ENCODE assay signal across 8 mouse cellular contexts in the genomic region with DNA sequence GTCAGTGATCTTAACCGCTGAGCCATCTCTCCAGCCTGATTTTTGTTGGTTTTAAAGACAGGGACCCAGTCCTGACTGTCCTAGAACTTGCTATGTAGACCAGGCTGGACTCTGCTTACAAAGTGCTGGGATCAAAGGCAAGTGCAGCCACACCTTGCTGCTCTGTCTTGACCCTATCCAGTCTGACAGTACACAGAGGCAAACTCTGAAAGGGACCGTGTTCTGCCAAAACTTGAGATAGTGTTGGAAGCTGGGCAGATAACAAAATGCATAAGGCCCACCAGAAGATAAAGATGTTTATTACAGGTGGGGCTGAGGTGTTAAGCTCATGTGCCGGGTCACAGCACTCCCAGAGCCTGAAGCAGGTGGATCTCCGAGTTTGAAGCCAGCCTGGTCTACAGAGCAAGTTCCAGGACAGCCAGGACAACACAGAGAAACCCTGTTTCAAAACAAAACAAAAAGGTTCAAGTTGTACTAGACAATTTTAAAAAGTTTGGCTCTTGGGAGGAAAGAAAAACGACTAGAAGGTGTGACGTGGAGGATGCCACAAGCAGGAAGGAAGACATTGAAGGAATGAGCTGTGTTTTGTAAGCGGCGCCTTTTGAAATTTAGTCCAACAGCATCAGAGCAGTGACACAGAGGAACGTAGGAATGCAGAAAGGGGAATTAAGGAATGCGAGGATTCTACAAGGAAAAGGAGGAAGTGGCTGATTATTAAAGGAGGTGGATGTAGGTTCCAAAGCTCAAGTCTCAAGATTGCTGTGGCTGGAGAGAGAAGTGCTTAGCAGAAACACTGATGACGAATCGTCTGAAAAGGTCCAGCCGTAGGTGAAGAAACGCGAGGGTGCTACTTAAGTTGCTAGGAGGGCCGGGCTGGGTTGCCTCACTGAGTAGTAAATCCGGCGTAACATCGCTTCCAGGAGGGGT. TPM values are rescaled to one million over a fixed set of nuclear protein-coding genes. Genes with fewer than 3 reads are reported as not detected.
DNase-seq lines count a peak whose midpoint lies in the region; ATAC-seq lines count a peak whose summit lies in the region.

No protein-coding gene starts in this region.

- no peak for DNase-seq in lung, postnatal 4 days
- DNase-seq in limb, embryonic 10.5 days (ENCODE audit: low spot score): no peak
- no peak for DNase-seq in adrenal gland, adult (ENCODE audit: inconsistent age in 2 of 2, low spot score in 1 of 2)
- DNase-seq in spleen, postnatal 36 days (ENCODE audit: low spot score in 2 of 2): no peak
- DNase-seq in adrenal gland, postnatal 10 days: no peak

- peak overlapping the region; percentile 44 for H3K27ac ChIP-seq in lung, embryonic 15.5 days
- peak overlapping the region; percentile 39; the same call in 1 of the 2 replicates for H3K27ac ChIP-seq in embryonic facial prominence, embryonic 13.5 days
- peak overlapping the region; percentile 81 for H3K27ac ChIP-seq in limb, embryonic 10.5 days
- H3K27ac ChIP-seq in neural tube, embryonic 14.5 days (ENCODE audit: low read depth, low read length): no peak overlapping the region

- peak overlapping the region; percentile 65 for H3K9ac ChIP-seq in lung, embryonic 15.5 days
- peak overlapping the region; percentile 78 for H3K9ac ChIP-seq in embryonic facial prominence, embryonic 13.5 days
- peak overlapping the region; percentile 64 for H3K9ac ChIP-seq in neural tube, embryonic 14.5 days (replicated peaks; ENCODE audit: low read depth, low read length)

- no peaks in the 10 kb centered on the region for H3K9me3 ChIP-seq in lung, embryonic 15.5 days
- no peaks in the 10 kb centered on the region for H3K9me3 ChIP-seq in embryonic facial prominence, embryonic 13.5 days
- no peaks in the 10 kb centered on the region for H3K9me3 ChIP-seq in limb, embryonic 10.5 days (replicated peaks)
- no peaks in the 10 kb centered on the region for H3K9me3 ChIP-seq in neural tube, embryonic 14.5 days (ENCODE audit: control insufficient read depth, low read length)

- H3K4me3 ChIP-seq in lung, embryonic 15.5 days: peak overlapping the region; percentile 60
- peak overlapping the region; percentile 69 for H3K4me3 ChIP-seq in embryonic facial prominence, embryonic 13.5 days
- H3K4me3 ChIP-seq in limb, embryonic 10.5 days: peak overlapping the region; percentile 83
- H3K4me3 ChIP-seq in neural tube, embryonic 14.5 days (ENCODE audit: low read depth, low read length): peak overlapping the region; percentile 67

- peaks cover 15% of the 10 kb centered on the region for H3K4me1 ChIP-seq in lung, embryonic 15.5 days
- peaks cover 18% of the 10 kb centered on the region for H3K4me1 ChIP-seq in embryonic facial prominence, embryonic 13.5 days
- H3K4me1 ChIP-seq in limb, embryonic 10.5 days: peaks cover 18% of the 10 kb centered on the region
- H3K4me1 ChIP-seq in neural tube, embryonic 14.5 days (ENCODE audit: control insufficient read depth, insufficient read depth, low read length): peaks cover 9% of the 10 kb centered on the region; the same call in 1 of the 2 replicates

- no peaks in the 10 kb centered on the region for H3K27me3 ChIP-seq in lung, embryonic 15.5 days
- no peaks in the 10 kb centered on the region for H3K27me3 ChIP-seq in embryonic facial prominence, embryonic 13.5 days
- H3K27me3 ChIP-seq in limb, embryonic 10.5 days (ENCODE audit: low read depth, poor library complexity, severe bottlenecking): no peaks in the 10 kb centered on the region
- H3K27me3 ChIP-seq in neural tube, embryonic 14.5 days (ENCODE audit: control insufficient read depth, insufficient read depth, low read length): no peaks in the 10 kb centered on the region

- peak overlapping the region; percentile 84 for H3K4me2 ChIP-seq in lung, embryonic 15.5 days
- H3K4me2 ChIP-seq in embryonic facial prominence, embryonic 13.5 days: peak overlapping the region; percentile 86
- H3K4me2 ChIP-seq in neural tube, embryonic 14.5 days (ENCODE audit: low read depth, low read length): peak overlapping the region; percentile 84

- WGBS in lung, embryonic 15.5 days: 11% methylated on average over 19 of the region's 19 CpGs
- WGBS in embryonic facial prominence, embryonic 13.5 days: 14% methylated on average over 19 of the region's 19 CpGs
- WGBS in limb, embryonic 10.5 days: 16% methylated on average over 19 of the region's 19 CpGs
- 17% methylated on average over 19 of the region's 19 CpGs for WGBS in neural tube, embryonic 14.5 days

- peak; percentile 17; the same call in 1 of the 2 replicates for ATAC-seq in lung, embryonic 15.5 days (ENCODE audit: borderline replicate concordance, extremely low read depth, low FRiP score, low TSS enrichment)
- ATAC-seq in embryonic facial prominence, embryonic 13.5 days (ENCODE audit: insufficient number of reproducible peaks, insufficient read depth, low FRiP score, low TSS enrichment, low read depth): no peak
- no peak for ATAC-seq in neural tube, embryonic 14.5 days (ENCODE audit: low read depth)

- peaks cover 34% of the 10 kb centered on the region for H3K36me3 ChIP-seq in lung, embryonic 15.5 days
- H3K36me3 ChIP-seq in embryonic facial prominence, embryonic 13.5 days: peaks cover 37% of the 10 kb centered on the region
- peaks cover 42% of the 10 kb centered on the region for H3K36me3 ChIP-seq in limb, embryonic 10.5 days
- peaks cover 18% of the 10 kb centered on the region for H3K36me3 ChIP-seq in neural tube, embryonic 14.5 days (ENCODE audit: control insufficient read depth, insufficient read depth, low read length)

RNA-seq across cellular contexts. Expression of a gene that starts 0.9 kb away (rescaled TPM):
- 20.1 and 22.8 TPM in 2 replicates for polyA plus RNA-seq in lung, embryonic 15.5 days (2015; fragmentation: Nextera tagmentation; extraction: Ambion mirVana)
- 19.2 and 22.2 TPM in 2 replicates for polyA plus RNA-seq in embryonic facial prominence, embryonic 13.5 days (2015; fragmentation: Nextera tagmentation; extraction: Ambion mirVana)
- 20.4 and 23.7 TPM in 2 replicates for polyA plus RNA-seq in limb, embryonic 10.5 days (2016; fragmentation: Nextera tagmentation; extraction: Ambion mirVana)
- polyA plus RNA-seq in neural tube, embryonic 14.5 days (2014; fragmentation: Nextera tagmentation; extraction: Ambion mirVana): 30.2 and 40.2 TPM in 2 replicates
- 10 to 100 TPM in 1 of 2 experiments, 1 to 10 TPM in 1; 8.2 to 11.2 TPM for total RNA-seq in adrenal gland, postnatal 10 days (2021)

RNA-seq across cellular contexts. Expression of a gene that starts 10.7 kb away (rescaled TPM):
- 127 and 130 TPM in 2 replicates for polyA plus RNA-seq in lung, embryonic 15.5 days (2015; fragmentation: Nextera tagmentation; extraction: Ambion mirVana)
- polyA plus RNA-seq in embryonic facial prominence, embryonic 13.5 days (2015; fragmentation: Nextera tagmentation; extraction: Ambion mirVana): 154 and 162 TPM in 2 replicates
- 150 and 170 TPM in 2 replicates for polyA plus RNA-seq in limb, embryonic 10.5 days (2016; fragmentation: Nextera tagmentation; extraction: Ambion mirVana)
- 127 and 137 TPM in 2 replicates for polyA plus RNA-seq in neural tube, embryonic 14.5 days (2014; fragmentation: Nextera tagmentation; extraction: Ambion mirVana)
- 10 to 100 TPM; 72.3 to 78.8 TPM for total RNA-seq in adrenal gland, postnatal 10 days (2021)

RNA-seq across cellular contexts. Expression of a gene that starts 33.1 kb away (rescaled TPM):
- 1.5 and 1.7 TPM in 2 replicates for polyA plus RNA-seq in lung, embryonic 15.5 days (2015; fragmentation: Nextera tagmentation; extraction: Ambion mirVana)
- polyA plus RNA-seq in embryonic facial prominence, embryonic 13.5 days (2015; fragmentation: Nextera tagmentation; extraction: Ambion mirVana): 0.62 and 0.69 TPM in 2 replicates
- polyA plus RNA-seq in limb, embryonic 10.5 days (2016; fragmentation: Nextera tagmentation; extraction: Ambion mirVana): 0.58 and 0.78 TPM in 2 replicates
- polyA plus RNA-seq in neural tube, embryonic 14.5 days (2014; fragmentation: Nextera tagmentation; extraction: Ambion mirVana): 0.66 and 0.75 TPM in 2 replicates
- 1 to 10 TPM; 1.4 to 1.9 TPM for total RNA-seq in adrenal gland, postnatal 10 days (2021)

RNA-seq across cellular contexts. Expression of a gene that starts 39.0 kb away (rescaled TPM):
- 50.3 and 54.1 TPM in 2 replicates for polyA plus RNA-seq in lung, embryonic 15.5 days (2015; fragmentation: Nextera tagmentation; extraction: Ambion mirVana)
- polyA plus RNA-seq in embryonic facial prominence, embryonic 13.5 days (2015; fragmentation: Nextera tagmentation; extraction: Ambion mirVana): 46.7 and 50.3 TPM in 2 replicates
- 41.3 and 48.0 TPM in 2 replicates for polyA plus RNA-seq in limb, embryonic 10.5 days (2016; fragmentation: Nextera tagmentation; extraction: Ambion mirVana)
- 46.4 and 48.3 TPM in 2 replicates for polyA plus RNA-seq in neural tube, embryonic 14.5 days (2014; fragmentation: Nextera tagmentation; extraction: Ambion mirVana)
- 10 to 100 TPM; 18.2 to 23.2 TPM for total RNA-seq in adrenal gland, postnatal 10 days (2021)

RNA-seq across cellular contexts. Expression of a gene that starts 46.3 kb away (rescaled TPM):
- 37.8 and 40.7 TPM in 2 replicates for polyA plus RNA-seq in lung, embryonic 15.5 days (2015; fragmentation: Nextera tagmentation; extraction: Ambion mirVana)
- 34.9 and 36.6 TPM in 2 replicates for polyA plus RNA-seq in embryonic facial prominence, embryonic 13.5 days (2015; fragmentation: Nextera tagmentation; extraction: Ambion mirVana)
- polyA plus RNA-seq in limb, embryonic 10.5 days (2016; fragmentation: Nextera tagmentation; extraction: Ambion mirVana): 48.2 and 52.1 TPM in 2 replicates
- polyA plus RNA-seq in neural tube, embryonic 14.5 days (2014; fragmentation: Nextera tagmentation; extraction: Ambion mirVana): 15.2 and 21.8 TPM in 2 replicates
- 10 to 100 TPM; 48.4 to 53.0 TPM for total RNA-seq in adrenal gland, postnatal 10 days (2021)
